Mouse (Mus musculus) kidney, postnatal 0 days (tissue): Measurements from ENCODE around the gene Trim12a. TPM values are rescaled to one million over a fixed set of nuclear protein-coding genes. Genes with fewer than 3 reads are reported as not detected.
"Not testable (repeated sequence)": the region's sequence is repeated elsewhere in the genome, so short reads cannot be mapped to it uniquely, and the experiment has no call there.

ENCODE experiments used
- ATAC-seq: fragments of 200-750 bp; cut with Nextera tagmentation; replicated peaks from 2 replicates; pipeline ENCODE4 v1.8.0; 2017; ENCODE audit warnings: low read depth, moderate number of reproducible peaks, moderate TSS enrichment, moderate library complexity; ENCODE audit not compliant: low FRiP score
- DNase-seq: peaks from one replicate; pipeline ENCODE4 v3.0.0-alpha.2; 2016; ENCODE audit warnings: low spot score
- H3K27ac ChIP-seq: fragments of 300-500 bp; sonication (generic); 2 replicates; pipeline ENCODE4 v1.5.1; 2014; ENCODE audit warnings: mild to moderate bottlenecking
- H3K27me3 ChIP-seq: fragments of 300-500 bp; sonication (generic); 2 replicates; pipeline ENCODE4 v1.6.1; 2014; ENCODE audit warnings: low read length, mixed read lengths; ENCODE audit not compliant: insufficient read depth
- H3K36me3 ChIP-seq: fragments of 300-500 bp; sonication (generic); 2 replicates; pipeline ENCODE4 v1.6.1; 2014; ENCODE audit warnings: low read length, mixed read lengths; ENCODE audit not compliant: insufficient read depth
- H3K4me1 ChIP-seq: fragments of 300-500 bp; sonication (generic); replicated peaks from 2 replicates; pipeline ENCODE4 v1.6.1; 2014; ENCODE audit warnings: antibody characterized with exemption, low read length, mixed read lengths; ENCODE audit not compliant: insufficient read depth
- H3K4me2 ChIP-seq: fragments of 300-500 bp; sonication (generic); 2 replicates; pipeline ENCODE4 v1.6.1; 2014; ENCODE audit warnings: mild to moderate bottlenecking, low read length, moderate library complexity, mixed read lengths
- H3K4me3 ChIP-seq: fragments of 300-500 bp; sonication (generic); replicated peaks from 2 replicates; pipeline ENCODE4 v1.5.1; 2014; ENCODE audit warnings: low read depth, low read length
- H3K9ac ChIP-seq: fragments of 300-500 bp; sonication (generic); 2 replicates; pipeline ENCODE4 v1.6.1; 2014; ENCODE audit warnings: low read depth, low read length
- H3K9me3 ChIP-seq: fragments of 300-500 bp; sonication (generic); replicated peaks from 2 replicates; pipeline ENCODE4 v1.6.1; 2016; ENCODE audit warnings: low read length, inconsistent platforms, mixed read lengths
- CTCF ChIP-seq: IDR thresholded peaks from 2 replicates; pipeline ENCODE4 v1.5.1; 2016; ENCODE audit warnings: antibody characterized with exemption, low read depth, mild to moderate bottlenecking, moderate library complexity
- WGBS: fragments of 180-500 bp; shearing (Covaris S2); extraction: QIAGEN DNeasy Blood & Tissue Kit; methylation state at CpG from one replicate; pipeline ENCODE4 v1.1.7; 2014; 5-methylcytosine and 5-hydroxymethylcytosine counted together
- polyA plus RNA-seq: library from polyadenylated mRNA; unstranded; fragments of >200 nt; fragmentation: Nextera tagmentation; extraction: Ambion mirVana; gene quantifications from 2 replicates; pipeline ENCODE4 v1.2.1, GENCODE M21; 2015

Trim12a gene
- polyA plus RNA-seq, 1 experiment from 2014 or later: 8.8 TPM

GRCm38 (mm10) chr7:104322028-104322427 is 6.8 kb upstream of the Trim12a start:
- WGBS: 71% methylated on average over 9 of the region's 9 CpGs
- no peaks in the 10 kb centered on the region for H3K4me1 ChIP-seq
- no peaks in the 10 kb centered on the region for H3K9me3 ChIP-seq
- H3K4me3 ChIP-seq: no peak overlapping the region
- no peak overlapping the region for H3K4me2 ChIP-seq
- H3K9ac ChIP-seq: no peak overlapping the region
- no peaks in the 10 kb centered on the region for H3K27me3 ChIP-seq
- TF ChIP-seq CTCF: no peak
- H3K36me3 ChIP-seq: no peaks in the 10 kb centered on the region
- no peak overlapping the region for H3K27ac ChIP-seq
- ATAC-seq: no peak
- DNase-seq: no peak

- H3K4me1 ChIP-seq: no peaks in the 10 kb centered on the region
These were observed 391 bp downstream of the Trim12a start for GRCm38 (mm10) chr7:104314796-104315353.

GRCm38 (mm10) chr7:104291638-104292400 is 23.4 kb downstream of the Trim12a start:
- no peak overlapping the region for H3K27ac ChIP-seq
- ATAC-seq (no peak), DNase-seq (no peak)
- no peak overlapping the region for H3K9ac ChIP-seq
- no peaks in the 10 kb centered on the region for H3K4me1 ChIP-seq
- H3K9me3 ChIP-seq: no peaks in the 10 kb centered on the region
- no peak overlapping the region for H3K4me2 ChIP-seq
- H3K4me3 ChIP-seq: no peak overlapping the region
- 76% methylated on average over 5 of the region's 5 CpGs for WGBS
- no peak for TF ChIP-seq CTCF
- no peaks in the 10 kb centered on the region for H3K36me3 ChIP-seq
- H3K27me3 ChIP-seq: no peaks in the 10 kb centered on the region

More at GRCm38 (mm10) chr7:104314796-104315353, 391 bp downstream of the Trim12a start:
- Histone ChIP-seq H3K36me3 (no peaks in the 10 kb centered on the region), H3K9me3 (no peaks in the 10 kb centered on the region), H3K4me2 (peak overlapping the region; percentile 52), H3K27me3 (no peaks in the 10 kb centered on the region), H3K9ac (peak overlapping the region; percentile 44; the same call in 1 of the 2 replicates), H3K4me3 (peak overlapping the region; percentile 44), H3K27ac (peak overlapping the region; percentile 55)
- no peak for TF ChIP-seq CTCF
- ATAC-seq: 0 out of 2 replicates have a peak, but pooled peaks have one; percentile 43
- peak; percentile 43 for DNase-seq
- WGBS: 10% methylated on average over 15 of the region's 15 CpGs

GRCm38 (mm10) chr7:104290641-104291040 is 24.6 kb downstream of the Trim12a start:
- Histone ChIP-seq H3K4me2 (no peak overlapping the region), H3K9me3 (no peaks in the 10 kb centered on the region), H3K36me3 (no peaks in the 10 kb centered on the region), H3K27me3 (no peaks in the 10 kb centered on the region), H3K4me1 (no peaks in the 10 kb centered on the region), H3K27ac (no peak overlapping the region), H3K9ac (no peak overlapping the region), H3K4me3 (no peak overlapping the region)
- DNase-seq (no peak), ATAC-seq (no peak)
- 96% methylated on average over 1 of the region's 1 CpGs for WGBS
- no peak for TF ChIP-seq CTCF

GRCm38 (mm10) chr7:104287576-104288443 is 27.5 kb downstream of the Trim12a start, which contains the start of gene Trim5:
Gene Trim5, minus strand, starts transcription at chr7:104288094.
- H3K36me3 ChIP-seq, H3K27me3 ChIP-seq, H3K27ac ChIP-seq, H3K9me3 ChIP-seq, H3K4me1 ChIP-seq, H3K9ac ChIP-seq: not testable (repeated sequence)
- ATAC-seq (peak; percentile 89), DNase-seq (peak; percentile 5)
- Histone ChIP-seq H3K4me3 (0 out of 2 replicates have a peak within 1 kb of the TSS, but pooled peaks have one; percentile 11), H3K4me2 (peak within 1 kb of the TSS; percentile 35)
- 46% methylated on average over 14 of the region's 14 CpGs for WGBS

- H3K9me3 ChIP-seq, DNase-seq, H3K4me1 ChIP-seq, H3K4me3 ChIP-seq, H3K27ac ChIP-seq, H3K27me3 ChIP-seq, H3K4me2 ChIP-seq, H3K36me3 ChIP-seq, ATAC-seq, H3K9ac ChIP-seq: not testable (repeated sequence)
- WGBS: 65% methylated on average over 3 of the region's 3 CpGs
These were observed 35.9 kb downstream of the Trim12a start for GRCm38 (mm10) chr7:104279361-104279760.

- not testable (repeated sequence) for ATAC-seq, H3K9me3 ChIP-seq, H3K9ac ChIP-seq, H3K4me2 ChIP-seq, H3K4me3 ChIP-seq, H3K4me1 ChIP-seq, H3K27ac ChIP-seq, H3K36me3 ChIP-seq, H3K27me3 ChIP-seq, DNase-seq
- 89% methylated on average over 1 of the region's 5 CpGs for WGBS
These were observed 49.9 kb downstream of the Trim12a start for GRCm38 (mm10) chr7:104265335-104265734.

- not testable (repeated sequence) for ATAC-seq
These were observed 54.9 kb downstream of the Trim12a start for GRCm38 (mm10) chr7:104260380-104260779.

More at GRCm38 (mm10) chr7:104260380-104260779, 54.9 kb downstream of the Trim12a start:
- 86% methylated on average over 4 of the region's 4 CpGs for WGBS
- H3K4me1 ChIP-seq, DNase-seq, H3K27me3 ChIP-seq, H3K9me3 ChIP-seq, H3K4me3 ChIP-seq, H3K4me2 ChIP-seq, H3K9ac ChIP-seq, H3K36me3 ChIP-seq, H3K27ac ChIP-seq: not testable (repeated sequence)
